Mouse (Mus musculus) intestine, embryonic 15.5 days (tissue): ENCODE measurements at regions not wholly inside any gene's neighbourhood (a gene's known extent, or its start where the extent isn't known, plus 50 kb on each side); places are given as distances from the start of the nearest gene placed in this dataset.

ENCODE experiments used
- ATAC-seq: fragments of 200-750 bp; cut with Nextera tagmentation; 2 replicates; pipeline ENCODE4 v1.8.0; 2017; ENCODE audit warnings: moderate TSS enrichment, moderate library complexity
- H3K27ac ChIP-seq: fragments of 300-500 bp; sonication (generic); 2 replicates; pipeline ENCODE4 v1.5.1; 2015; ENCODE audit warnings: mild to moderate bottlenecking, inconsistent platforms
- H3K27me3 ChIP-seq: fragments of 300-500 bp; sonication (generic); replicated peaks from 2 replicates; pipeline ENCODE4 v1.6.1; 2015; ENCODE audit warnings: inconsistent platforms
- H3K36me3 ChIP-seq: fragments of 300-500 bp; sonication (generic); 2 replicates; pipeline ENCODE4 v1.6.1; 2015; ENCODE audit warnings: inconsistent platforms
- H3K4me1 ChIP-seq: fragments of 300-500 bp; sonication (generic); replicated peaks from 2 replicates; pipeline ENCODE4 v1.6.1; 2015; ENCODE audit warnings: inconsistent platforms
- H3K4me2 ChIP-seq: fragments of 300-500 bp; sonication (generic); replicated peaks from 2 replicates; pipeline ENCODE4 v1.6.1; 2015; ENCODE audit warnings: mild to moderate bottlenecking, inconsistent platforms
- H3K4me3 ChIP-seq: fragments of 300-500 bp; sonication (generic); replicated peaks from 2 replicates; pipeline ENCODE4 v1.5.1; 2015; ENCODE audit warnings: inconsistent platforms
- H3K9ac ChIP-seq: fragments of 300-500 bp; sonication (generic); 2 replicates; pipeline ENCODE4 v1.6.1; 2015; ENCODE audit warnings: inconsistent platforms
- H3K9me3 ChIP-seq: fragments of 300-500 bp; sonication (generic); 2 replicates; pipeline ENCODE4 v1.6.1; 2016; ENCODE audit warnings: inconsistent platforms
- WGBS: fragments of 180-500 bp; shearing (Covaris S2); methylation state at CpG from one replicate; pipeline ENCODE4 v1.1.7; 2015; 5-methylcytosine and 5-hydroxymethylcytosine counted together

DNA sequence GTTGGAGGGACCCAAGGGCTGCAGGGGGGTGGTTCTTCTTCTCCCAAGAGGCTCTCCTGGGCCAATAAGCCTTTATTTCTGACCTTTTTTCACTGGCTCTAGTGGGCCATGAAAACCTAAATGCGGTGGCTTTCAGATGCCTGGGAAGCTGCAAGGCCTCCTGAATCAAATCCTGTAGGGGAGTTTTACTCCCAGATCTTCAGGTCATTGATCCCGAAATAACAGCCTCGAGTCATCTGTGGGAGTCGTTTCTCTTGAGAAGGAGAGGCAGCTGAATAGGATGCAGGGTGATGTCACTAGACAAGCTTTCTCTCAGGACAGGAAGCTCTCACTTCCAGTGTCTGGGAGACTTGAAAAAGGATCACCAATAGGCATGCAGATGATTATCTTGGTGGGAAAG, 70.4 kb downstream of the Enc1 start:
- 0 out of 2 replicates have a peak, but pooled peaks have one; percentile 36 for ATAC-seq
- H3K27ac ChIP-seq = no peak overlapping the region
- 24% methylated on average over 4 of the region's 4 CpGs for WGBS
- H3K27me3 ChIP-seq = no peaks in the 10 kb centered on the region
- no peaks in the 10 kb centered on the region for H3K9me3 ChIP-seq
- no peak overlapping the region for H3K4me3 ChIP-seq
- H3K36me3 ChIP-seq = no peaks in the 10 kb centered on the region
- peaks cover 6% of the 10 kb centered on the region; the same call in 1 of the 2 replicates for H3K4me1 ChIP-seq
- H3K4me2 ChIP-seq = no peak overlapping the region
- no peak overlapping the region for H3K9ac ChIP-seq

DNA sequence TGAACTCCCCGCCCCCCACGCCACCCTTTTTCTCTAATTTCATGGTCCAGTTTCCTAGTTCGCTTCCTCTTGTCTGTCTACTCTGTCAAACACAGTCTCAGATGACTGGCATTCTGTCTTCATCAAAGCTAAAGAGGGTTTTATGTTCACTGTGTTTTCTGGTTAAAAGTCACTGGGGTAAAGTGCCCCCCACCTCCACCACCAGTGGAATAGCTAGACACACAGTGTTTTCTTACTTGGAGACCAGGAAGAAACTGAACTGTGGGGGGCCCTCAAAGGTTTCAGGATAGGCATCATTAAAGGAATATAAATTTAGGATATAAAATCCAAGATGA, 69.9 kb downstream of the Enc1 start:
- ATAC-seq = no peak; the same call in 1 of the 2 replicates
- Histone ChIP-seq H3K36me3 (no peaks in the 10 kb centered on the region), H3K9ac (no peak overlapping the region), H3K9me3 (no peaks in the 10 kb centered on the region), H3K4me3 (no peak overlapping the region), H3K27ac (peak overlapping the region; percentile 51; the same call in 1 of the 2 replicates), H3K4me1 (peaks cover 6% of the 10 kb centered on the region; the same call in 1 of the 2 replicates), H3K27me3 (no peaks in the 10 kb centered on the region), H3K4me2 (no peak overlapping the region)
- WGBS = 55% methylated on average over 3 of the region's 3 CpGs

DNA sequence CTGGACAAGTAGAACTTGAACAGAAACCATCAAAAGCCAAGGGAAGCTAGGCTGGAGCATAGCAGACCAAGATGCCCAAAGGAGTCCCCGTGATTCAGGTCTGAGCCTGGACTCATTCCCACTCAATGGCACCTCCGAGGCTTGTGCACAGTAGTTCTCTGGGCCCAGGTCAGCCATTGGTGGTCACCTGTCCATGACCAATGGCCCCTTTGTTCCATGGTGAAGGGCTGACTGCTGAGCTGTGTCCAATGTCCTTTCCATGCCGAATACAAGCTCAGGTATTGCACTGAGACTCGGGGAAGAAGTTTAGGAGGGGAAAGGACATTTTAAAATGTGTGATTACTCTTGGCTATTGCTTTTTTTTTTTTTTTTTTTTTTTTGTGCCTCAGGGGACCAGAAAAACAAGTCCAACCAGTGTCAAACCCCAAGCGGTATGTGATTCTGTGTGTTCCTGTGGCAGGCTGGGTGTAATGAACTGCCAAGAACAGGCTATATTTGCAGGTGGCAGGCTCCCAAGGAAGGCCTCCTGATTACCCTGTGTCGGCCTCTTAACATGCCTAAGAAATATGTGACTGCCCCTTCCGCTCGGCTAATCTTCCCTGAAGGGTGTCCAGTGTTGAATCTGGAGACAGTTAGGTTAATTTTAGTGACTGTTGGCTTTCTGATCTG, 69.4 kb downstream of the Enc1 start:
- no peak overlapping the region for H3K9ac ChIP-seq
- 50% methylated on average over 8 of the region's 8 CpGs for WGBS

DNA sequence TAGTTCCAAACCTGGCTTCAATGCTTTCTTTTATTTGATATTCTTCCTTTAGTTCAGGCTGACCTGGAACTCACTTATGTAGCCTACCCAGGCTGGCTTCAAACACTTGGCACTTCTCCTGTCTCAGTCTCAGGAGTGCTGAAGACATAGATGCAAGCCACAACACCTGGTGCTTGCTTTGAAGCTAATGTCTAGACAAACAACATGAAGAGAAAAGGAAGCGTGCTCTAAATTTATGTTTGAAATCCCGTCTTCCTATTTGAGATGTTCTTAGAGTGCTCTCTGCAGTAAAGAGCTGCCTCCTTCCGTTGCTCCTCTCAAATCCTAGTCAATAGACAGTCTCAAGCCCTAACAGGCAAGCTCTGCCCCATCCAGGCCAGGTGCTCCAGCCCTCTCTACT, 68.5 kb downstream of the Enc1 start:
- Histone ChIP-seq H3K27me3 (no peaks in the 10 kb centered on the region), H3K9me3 (no peaks in the 10 kb centered on the region), H3K4me1 (peaks cover 6% of the 10 kb centered on the region; the same call in 1 of the 2 replicates), H3K4me3 (no peak overlapping the region), H3K9ac (no peak overlapping the region), H3K4me2 (no peak overlapping the region), H3K27ac (no peak overlapping the region), H3K36me3 (no peaks in the 10 kb centered on the region)
- no peak for ATAC-seq
- 66% methylated on average over 3 of the region's 3 CpGs for WGBS

More for the DNA sequence above, 69.4 kb downstream of the Enc1 start:
- Histone ChIP-seq H3K27me3 (no peaks in the 10 kb centered on the region), H3K27ac (peak overlapping the region; percentile 51; the same call in 1 of the 2 replicates), H3K9me3 (no peaks in the 10 kb centered on the region), H3K4me1 (peaks cover 6% of the 10 kb centered on the region; the same call in 1 of the 2 replicates), H3K4me2 (no peak overlapping the region), H3K4me3 (no peak overlapping the region), H3K36me3 (no peaks in the 10 kb centered on the region)
- ATAC-seq = peak; percentile 87

DNA sequence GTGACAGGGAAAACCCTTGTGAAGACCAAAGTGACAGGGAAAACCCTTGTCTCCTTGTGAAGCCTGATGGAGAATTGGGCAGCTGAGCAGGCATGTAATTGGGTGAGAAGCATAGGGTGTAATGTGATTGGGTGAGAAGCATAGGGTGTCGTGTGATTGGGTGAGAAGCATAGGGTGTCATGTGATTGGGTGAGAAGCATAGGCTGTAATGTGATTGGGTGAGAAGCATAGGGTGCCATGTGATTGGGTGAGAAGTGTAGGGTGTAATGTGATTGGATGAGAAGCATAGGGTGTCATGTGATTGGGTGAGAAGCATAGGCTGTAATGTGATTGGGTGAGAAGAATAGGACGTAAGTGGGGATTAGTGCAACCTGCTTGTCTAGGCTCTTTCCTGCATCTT, 67.5 kb downstream of the Enc1 start:
- WGBS = 91% methylated on average over 2 of the region's 2 CpGs
- no peak for ATAC-seq
- Histone ChIP-seq H3K36me3 (no peaks in the 10 kb centered on the region), H3K9ac (no peak overlapping the region), H3K27ac (no peak overlapping the region), H3K4me1 (peaks cover 6% of the 10 kb centered on the region; the same call in 1 of the 2 replicates), H3K4me2 (no peak overlapping the region), H3K9me3 (no peaks in the 10 kb centered on the region), H3K27me3 (no peaks in the 10 kb centered on the region), H3K4me3 (no peak overlapping the region)
